Mouse (Mus musculus): Measurements from ENCODE around the gene Pik3ca. TPM values are rescaled to one million over a fixed set of nuclear protein-coding genes. Genes with fewer than 3 reads are reported as not detected.

Pik3ca gene
- polyA plus RNA-seq, 1 experiment from 2014 or later: 16.7 TPM

- H3K9ac ChIP-seq (ENCODE audit: low read length): no peak overlapping the region
- no peaks in the 10 kb centered on the region for H3K9me3 ChIP-seq (ENCODE audit: control insufficient read depth, low read length)
- peaks cover 65% of the 10 kb centered on the region for H3K36me3 ChIP-seq (ENCODE audit: control insufficient read depth, insufficient read depth, low read length)
- no peak overlapping the region for H3K27ac ChIP-seq (ENCODE audit: low read depth)
- H3K4me1 ChIP-seq (replicated peaks; ENCODE audit: control insufficient read depth, insufficient read depth, low read length): no peaks in the 10 kb centered on the region
- ATAC-seq (replicated peaks; ENCODE audit: low FRiP score, low TSS enrichment, low read depth) (no peak), DNase-seq (ENCODE audit: low spot score) (no peak)
- H3K4me3 ChIP-seq (ENCODE audit: low read depth, low read length): no peak overlapping the region
- 84% methylated on average over 4 of the region's 4 CpGs for WGBS
- H3K27me3 ChIP-seq (replicated peaks; ENCODE audit: control insufficient read depth, insufficient read depth, low read length): no peaks in the 10 kb centered on the region
- no peak overlapping the region for H3K4me2 ChIP-seq (ENCODE audit: low read length)
Measured at GRCm38 (mm10) chr3:32438716-32439115, 41.2 kb downstream of the Pik3ca start.

GRCm38 (mm10) chr3:32441710-32442109, 44.2 kb downstream of the Pik3ca start:
- no peak overlapping the region for H3K27ac ChIP-seq (ENCODE audit: low read depth)
- no peaks in the 10 kb centered on the region for H3K4me1 ChIP-seq (replicated peaks; ENCODE audit: control insufficient read depth, insufficient read depth, low read length)
- no peak overlapping the region for H3K9ac ChIP-seq (ENCODE audit: low read length)
- H3K27me3 ChIP-seq (replicated peaks; ENCODE audit: control insufficient read depth, insufficient read depth, low read length): no peaks in the 10 kb centered on the region
- no peak overlapping the region for H3K4me3 ChIP-seq (ENCODE audit: low read depth, low read length)
- ATAC-seq (replicated peaks; ENCODE audit: low FRiP score, low TSS enrichment, low read depth) (no peak), DNase-seq (ENCODE audit: low spot score) (no peak)
- peaks cover 87% of the 10 kb centered on the region for H3K36me3 ChIP-seq (ENCODE audit: control insufficient read depth, insufficient read depth, low read length)
- H3K9me3 ChIP-seq (ENCODE audit: control insufficient read depth, low read length): no peaks in the 10 kb centered on the region
- H3K4me2 ChIP-seq (ENCODE audit: low read length): no peak overlapping the region

DNA sequence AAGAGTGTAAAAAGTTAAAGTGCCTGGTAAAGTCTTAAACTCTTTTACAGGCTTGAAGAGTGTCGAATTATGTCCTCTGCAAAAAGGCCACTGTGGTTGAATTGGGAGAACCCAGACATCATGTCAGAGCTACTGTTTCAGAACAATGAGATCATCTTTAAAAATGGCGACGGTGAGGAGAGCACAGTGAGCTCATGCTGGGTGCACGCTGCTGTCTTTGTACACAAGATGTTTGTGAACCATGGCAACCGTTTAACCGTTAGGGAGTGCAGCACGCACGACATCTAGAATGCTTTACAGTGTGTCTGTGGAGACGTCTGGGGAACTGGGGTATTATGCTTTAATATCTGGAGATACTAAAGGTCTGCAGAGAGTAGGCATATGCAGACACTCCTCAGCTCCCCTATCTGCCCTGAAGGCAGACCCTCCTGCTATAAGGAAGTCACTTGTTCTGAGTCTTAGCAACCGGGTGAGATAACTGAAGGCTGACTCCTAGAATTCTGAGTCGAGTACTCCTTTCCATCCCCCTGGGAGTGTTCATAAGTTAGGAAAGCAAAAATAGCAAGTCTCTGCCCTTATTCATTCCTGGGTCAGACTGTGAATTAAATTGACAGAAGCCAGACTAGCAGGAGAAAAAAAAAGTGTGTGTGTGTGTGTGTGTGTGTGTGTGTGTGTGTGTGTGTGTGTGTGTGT, 57.0 kb downstream of the Pik3ca start:
- no peaks in the 10 kb centered on the region for H3K4me1 ChIP-seq (replicated peaks; ENCODE audit: control insufficient read depth, insufficient read depth, low read length)
- ATAC-seq (replicated peaks; ENCODE audit: low FRiP score, low TSS enrichment, low read depth) (no peak), DNase-seq (ENCODE audit: low spot score) (no peak)
- H3K27ac ChIP-seq (ENCODE audit: low read depth): no peak overlapping the region
- no peaks in the 10 kb centered on the region for H3K9me3 ChIP-seq (ENCODE audit: control insufficient read depth, low read length)
- H3K36me3 ChIP-seq (ENCODE audit: control insufficient read depth, insufficient read depth, low read length): peaks cover 89% of the 10 kb centered on the region
- no peaks in the 10 kb centered on the region for H3K27me3 ChIP-seq (replicated peaks; ENCODE audit: control insufficient read depth, insufficient read depth, low read length)
- no peak overlapping the region for H3K9ac ChIP-seq (ENCODE audit: low read length)
- no peak overlapping the region for H3K4me2 ChIP-seq (ENCODE audit: low read length)
- 71% methylated on average over 11 of the region's 11 CpGs for WGBS
- no peak overlapping the region for H3K4me3 ChIP-seq (ENCODE audit: low read depth, low read length)

- Histone ChIP-seq H3K9ac (ENCODE audit: low read length) (no peak overlapping the region), H3K27me3 (replicated peaks; ENCODE audit: control insufficient read depth, insufficient read depth, low read length) (no peaks in the 10 kb centered on the region), H3K4me2 (ENCODE audit: low read length) (no peak overlapping the region), H3K4me1 (replicated peaks; ENCODE audit: control insufficient read depth, insufficient read depth, low read length) (no peaks in the 10 kb centered on the region), H3K27ac (ENCODE audit: low read depth) (no peak overlapping the region), H3K36me3 (ENCODE audit: control insufficient read depth, insufficient read depth, low read length) (peaks cover 94% of the 10 kb centered on the region), H3K4me3 (ENCODE audit: low read depth, low read length) (no peak overlapping the region), H3K9me3 (ENCODE audit: control insufficient read depth, low read length) (no peaks in the 10 kb centered on the region)
- DNase-seq (ENCODE audit: low spot score) (peak; percentile 63), ATAC-seq (replicated peaks; ENCODE audit: low FRiP score, low TSS enrichment, low read depth) (no peak)
- WGBS: 74% methylated on average over 4 of the region's 4 CpGs
Measured at GRCm38 (mm10) chr3:32459777-32460176, 62.3 kb downstream of the Pik3ca start.

- peaks cover 2% of the 10 kb centered on the region; the same call in 1 of the 2 replicates for H3K4me1 ChIP-seq (replicated peaks; ENCODE audit: control insufficient read depth, insufficient read depth, low read length)
- H3K27ac ChIP-seq (ENCODE audit: low read depth): no peak overlapping the region
- H3K9me3 ChIP-seq (ENCODE audit: control insufficient read depth, low read length): no peaks in the 10 kb centered on the region
- no peak overlapping the region for H3K9ac ChIP-seq (ENCODE audit: low read length)
- no peak overlapping the region for H3K4me3 ChIP-seq (ENCODE audit: low read depth, low read length)
- DNase-seq (ENCODE audit: low spot score) (no peak), ATAC-seq (replicated peaks; ENCODE audit: low FRiP score, low TSS enrichment, low read depth) (no peak)
- peaks cover 24% of the 10 kb centered on the region for H3K36me3 ChIP-seq (ENCODE audit: control insufficient read depth, insufficient read depth, low read length)
- WGBS: 96% methylated on average over 4 of the region's 4 CpGs
- no peaks in the 10 kb centered on the region for H3K27me3 ChIP-seq (replicated peaks; ENCODE audit: control insufficient read depth, insufficient read depth, low read length)
- no peak overlapping the region for H3K4me2 ChIP-seq (ENCODE audit: low read length)
Measured at GRCm38 (mm10) chr3:32467321-32467720, 69.8 kb downstream of the Pik3ca start.

- Histone ChIP-seq H3K4me1 (replicated peaks; ENCODE audit: control insufficient read depth, insufficient read depth, low read length) (peaks cover 5% of the 10 kb centered on the region; the same call in 1 of the 2 replicates), H3K4me3 (ENCODE audit: low read depth, low read length) (no peak overlapping the region), H3K4me2 (ENCODE audit: low read length) (no peak overlapping the region), H3K27ac (ENCODE audit: low read depth) (no peak overlapping the region), H3K9ac (ENCODE audit: low read length) (no peak overlapping the region), H3K27me3 (replicated peaks; ENCODE audit: control insufficient read depth, insufficient read depth, low read length) (no peaks in the 10 kb centered on the region), H3K9me3 (ENCODE audit: control insufficient read depth, low read length) (no peaks in the 10 kb centered on the region), H3K36me3 (ENCODE audit: control insufficient read depth, insufficient read depth, low read length) (peaks cover 13% of the 10 kb centered on the region)
- ATAC-seq (replicated peaks; ENCODE audit: low FRiP score, low TSS enrichment, low read depth): no peak
- 44% methylated on average over 4 of the region's 4 CpGs for WGBS
- peak; percentile 45 for DNase-seq (ENCODE audit: low spot score)
Measured at GRCm38 (mm10) chr3:32468411-32468810, 70.9 kb downstream of the Pik3ca start.

DNA sequence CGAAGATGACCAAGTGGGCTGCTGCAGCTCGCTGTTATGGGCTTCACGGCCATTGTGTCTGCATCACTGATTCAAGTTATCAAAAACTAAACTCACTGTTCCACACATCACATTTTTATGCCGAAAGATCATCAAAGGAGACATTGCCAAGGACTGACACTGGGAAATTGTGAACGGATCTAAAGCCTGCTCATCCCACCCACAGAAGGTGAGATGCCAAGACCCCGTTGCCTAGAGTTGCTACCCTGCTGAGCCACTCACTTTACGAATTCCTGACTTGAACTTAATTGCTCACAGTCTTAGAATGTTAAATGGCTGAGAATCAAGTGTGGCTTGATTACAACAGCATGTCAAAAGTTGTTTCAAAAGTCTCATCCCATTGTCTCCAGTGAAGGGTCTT, 73.0 kb downstream of the Pik3ca start:
- Histone ChIP-seq H3K27me3 (replicated peaks; ENCODE audit: control insufficient read depth, insufficient read depth, low read length) (no peaks in the 10 kb centered on the region), H3K4me2 (ENCODE audit: low read length) (no peak overlapping the region), H3K36me3 (ENCODE audit: control insufficient read depth, insufficient read depth, low read length) (no peaks in the 10 kb centered on the region), H3K9me3 (ENCODE audit: control insufficient read depth, low read length) (no peaks in the 10 kb centered on the region), H3K27ac (ENCODE audit: low read depth) (no peak overlapping the region), H3K4me1 (replicated peaks; ENCODE audit: control insufficient read depth, insufficient read depth, low read length) (peaks cover 5% of the 10 kb centered on the region; the same call in 1 of the 2 replicates), H3K9ac (ENCODE audit: low read length) (no peak overlapping the region), H3K4me3 (ENCODE audit: low read depth, low read length) (no peak overlapping the region)
- DNase-seq (ENCODE audit: low spot score) (peak; percentile 39), ATAC-seq (replicated peaks; ENCODE audit: low FRiP score, low TSS enrichment, low read depth) (no peak)
- WGBS: 81% methylated on average over 7 of the region's 7 CpGs

- no peak overlapping the region for H3K4me3 ChIP-seq (ENCODE audit: low read depth, low read length)
- H3K9me3 ChIP-seq (ENCODE audit: control insufficient read depth, low read length): no peaks in the 10 kb centered on the region
- H3K27ac ChIP-seq (ENCODE audit: low read depth): no peak overlapping the region
- H3K4me1 ChIP-seq (replicated peaks; ENCODE audit: control insufficient read depth, insufficient read depth, low read length): peaks cover 5% of the 10 kb centered on the region; the same call in 1 of the 2 replicates
- 47% methylated on average over 6 of the region's 6 CpGs for WGBS
- no peak overlapping the region for H3K9ac ChIP-seq (ENCODE audit: low read length)
- H3K27me3 ChIP-seq (replicated peaks; ENCODE audit: control insufficient read depth, insufficient read depth, low read length): no peaks in the 10 kb centered on the region
- no peaks in the 10 kb centered on the region for H3K36me3 ChIP-seq (ENCODE audit: control insufficient read depth, insufficient read depth, low read length)
- DNase-seq (ENCODE audit: low spot score) (peak; percentile 50), ATAC-seq (replicated peaks; ENCODE audit: low FRiP score, low TSS enrichment, low read depth) (no peak)
- no peak overlapping the region for H3K4me2 ChIP-seq (ENCODE audit: low read length)
Measured at GRCm38 (mm10) chr3:32471098-32471497, 73.6 kb downstream of the Pik3ca start.

Data from intestine, embryonic 14.5 days (tissue).